Mouse (Mus musculus): ENCODE results near the gene Ddah2. TPM values are rescaled to one million over a fixed set of nuclear protein-coding genes. Genes with fewer than 3 reads are reported as not detected.
A peak's percentile ranks its signal among the peaks of the same experiment; 100 is the strongest.

Gene Ddah2
- polyA plus RNA-seq (2017; shearing (Covaris generic)) = 1 to 10 TPM in 1 of 2 experiments, under 1 TPM in 1; 0.36 to 1.8 TPM

- peak; percentile 80 for ATAC-seq
Measured at GRCm38 (mm10) chr17:35058911-35059892, at the start of gene Ddah2. Gene Ddah2, plus strand, starts transcription at chr17:35059035.

- no peak for ATAC-seq
Measured at GRCm38 (mm10) chr17:35009586-35009985, 49.2 kb upstream of the Ddah2 start.

GRCm38 (mm10) chr17:35011440-35011839, 47.4 kb upstream of the Ddah2 start:
- no peak for ATAC-seq

GRCm38 (mm10) chr17:35012430-35012829, 46.4 kb upstream of the Ddah2 start:
- no peak for ATAC-seq

GRCm38 (mm10) chr17:35013221-35013620, 45.6 kb upstream of the Ddah2 start:
- no peak for ATAC-seq

GRCm38 (mm10) chr17:35015296-35015695, 43.5 kb upstream of the Ddah2 start:
- ATAC-seq = no peak

GRCm38 (mm10) chr17:35016376-35016775, 42.5 kb upstream of the Ddah2 start, which contains the start of gene Vwa7:
Gene Vwa7, plus strand, starts transcription at chr17:35016579.
- ATAC-seq = no peak

GRCm38 (mm10) chr17:35016791-35017705, 41.8 kb upstream of the Ddah2 start:
- peak; percentile 55 for ATAC-seq

- no peak for ATAC-seq
Measured at GRCm38 (mm10) chr17:35017706-35018030, 41.2 kb upstream of the Ddah2 start.

- no peak for ATAC-seq
Measured at GRCm38 (mm10) chr17:35018171-35018570, 40.7 kb upstream of the Ddah2 start.

- no peak for ATAC-seq
Measured at GRCm38 (mm10) chr17:35019894-35020293, 38.9 kb upstream of the Ddah2 start.

GRCm38 (mm10) chr17:35020551-35020950, 38.3 kb upstream of the Ddah2 start:
- ATAC-seq = no peak

GRCm38 (mm10) chr17:35021163-35021808, 37.5 kb upstream of the Ddah2 start:
- peak; percentile 68 for ATAC-seq

GRCm38 (mm10) chr17:35021842-35022477, 36.9 kb upstream of the Ddah2 start:
- no peak for ATAC-seq

GRCm38 (mm10) chr17:35022541-35023060, 36.2 kb upstream of the Ddah2 start:
- no peak for ATAC-seq

GRCm38 (mm10) chr17:35023221-35023620, 35.6 kb upstream of the Ddah2 start:
- no peak for ATAC-seq

GRCm38 (mm10) chr17:35023756-35024155, 35.1 kb upstream of the Ddah2 start:
- no peak for ATAC-seq

- no peak for ATAC-seq
Measured at GRCm38 (mm10) chr17:35024261-35024660, 34.6 kb upstream of the Ddah2 start.

- no peak for ATAC-seq
Measured at GRCm38 (mm10) chr17:35024691-35025488, 33.9 kb upstream of the Ddah2 start.

- ATAC-seq = no peak
Measured at GRCm38 (mm10) chr17:35026206-35026605, 32.6 kb upstream of the Ddah2 start.

All from activated CD4-positive, CD25-positive, alpha-beta regulatory T cell, adult 4 months (primary cell).